Mouse (Mus musculus): ENCODE measurements around the gene Ifitm3. TPM values are rescaled to one million over a fixed set of nuclear protein-coding genes. Genes with fewer than 3 reads are reported as not detected.

Ifitm3 gene
- polyA plus RNA-seq, 1 experiment from 2014 or later = 14.0 TPM

GRCm38 (mm10) chr7:141049326-141049725, 38.8 kb upstream of the Ifitm3 start:
- DNase-seq (ENCODE audit: low spot score, missing footprints) = no peak
- no peaks in the 10 kb centered on the region for H3K9me3 ChIP-seq (ENCODE audit: control insufficient read depth, low read length)
- no peak overlapping the region for H3K27ac ChIP-seq (ENCODE audit: low read depth, low read length)
- H3K4me2 ChIP-seq = no peak overlapping the region
- no peaks in the 10 kb centered on the region for H3K36me3 ChIP-seq (ENCODE audit: control insufficient read depth, insufficient read depth, low read length)
- no peak overlapping the region for H3K4me3 ChIP-seq (ENCODE audit: low read depth, low read length)
- no peak for ATAC-seq (ENCODE audit: low FRiP score)
- H3K27me3 ChIP-seq (ENCODE audit: control insufficient read depth, insufficient read depth, low read length) = no peaks in the 10 kb centered on the region
- WGBS = 80% methylated on average over 2 of the region's 2 CpGs
- no peak overlapping the region for H3K9ac ChIP-seq (ENCODE audit: low read length)
- H3K4me1 ChIP-seq (ENCODE audit: control insufficient read depth, insufficient read depth, low read length) = peaks cover 4% of the 10 kb centered on the region; the same call in 1 of the 2 replicates

DNA sequence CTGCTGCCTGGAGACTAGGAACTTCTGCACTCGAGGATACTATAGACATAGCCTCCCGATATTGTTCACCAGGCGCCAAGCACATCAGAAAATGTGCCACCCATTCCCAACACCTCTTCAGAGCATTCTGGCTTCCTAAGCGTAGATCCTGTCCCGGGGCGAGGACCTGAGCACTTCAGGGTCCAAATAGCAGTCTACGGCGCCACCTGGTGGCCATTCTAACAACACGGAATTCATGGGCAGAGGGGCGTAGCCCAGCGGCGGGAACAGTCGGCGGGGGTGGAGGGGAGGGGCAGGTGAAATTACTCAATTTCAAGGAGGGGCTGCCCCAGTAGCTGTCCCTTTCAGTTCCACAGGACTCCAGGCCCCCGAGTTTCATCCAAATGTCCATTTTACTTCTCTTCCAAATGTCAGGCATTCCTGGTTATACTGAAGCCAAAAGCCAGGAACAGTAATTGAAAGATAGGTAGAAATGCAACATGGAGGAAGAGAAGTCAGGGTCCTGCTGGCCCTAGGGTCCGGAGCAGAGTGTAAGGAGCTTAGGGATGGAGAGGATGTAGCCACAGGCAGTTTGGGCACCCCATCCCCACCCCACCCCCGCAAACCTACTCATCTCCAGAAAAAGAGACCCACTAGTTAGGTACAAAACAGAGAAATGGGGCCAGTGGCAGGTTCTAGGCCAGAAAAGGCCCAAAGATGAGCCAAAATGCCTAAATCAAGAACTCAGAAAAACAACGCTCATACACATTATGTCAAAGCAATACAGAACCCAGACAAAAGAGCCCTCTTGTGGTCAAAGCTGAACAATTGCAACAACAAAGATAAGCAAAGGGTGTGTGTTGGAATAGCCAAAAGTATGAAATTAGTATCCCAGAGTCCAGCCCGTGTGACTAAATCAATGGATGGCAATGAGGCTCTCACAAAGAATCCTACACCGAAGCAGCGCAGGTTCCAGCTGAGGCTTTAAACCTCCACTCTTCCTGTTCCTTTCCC, 38.0 kb upstream of the Ifitm3 start:
- H3K4me2 ChIP-seq = peak overlapping the region; percentile 76
- peak overlapping the region; percentile 29 for H3K4me3 ChIP-seq (ENCODE audit: low read depth, low read length)
- WGBS = 11% methylated on average over 21 of the region's 21 CpGs
- no peaks in the 10 kb centered on the region for H3K9me3 ChIP-seq (ENCODE audit: control insufficient read depth, low read length)
- no peak overlapping the region for H3K27ac ChIP-seq (ENCODE audit: low read depth, low read length)
- ATAC-seq (ENCODE audit: low FRiP score) (peak; percentile 88), DNase-seq (ENCODE audit: low spot score, missing footprints) (peak; percentile 99)
- no peaks in the 10 kb centered on the region for H3K36me3 ChIP-seq (ENCODE audit: control insufficient read depth, insufficient read depth, low read length)
- no peaks in the 10 kb centered on the region for H3K27me3 ChIP-seq (ENCODE audit: control insufficient read depth, insufficient read depth, low read length)
- H3K4me1 ChIP-seq (ENCODE audit: control insufficient read depth, insufficient read depth, low read length) = peaks cover 4% of the 10 kb centered on the region; the same call in 1 of the 2 replicates
- peak overlapping the region; percentile 48 for H3K9ac ChIP-seq (ENCODE audit: low read length)

- H3K36me3 ChIP-seq (ENCODE audit: control insufficient read depth, insufficient read depth, low read length) = no peaks in the 10 kb centered on the region
- H3K4me3 ChIP-seq (ENCODE audit: low read depth, low read length) = peak overlapping the region; percentile 29
- no peaks in the 10 kb centered on the region for H3K27me3 ChIP-seq (ENCODE audit: control insufficient read depth, insufficient read depth, low read length)
- ATAC-seq (ENCODE audit: low FRiP score) (peak; percentile 81), DNase-seq (ENCODE audit: low spot score, missing footprints) (peak; percentile 95)
- peaks cover 4% of the 10 kb centered on the region; the same call in 1 of the 2 replicates for H3K4me1 ChIP-seq (ENCODE audit: control insufficient read depth, insufficient read depth, low read length)
- H3K9ac ChIP-seq (ENCODE audit: low read length) = peak overlapping the region; percentile 48
- peak overlapping the region; percentile 76 for H3K4me2 ChIP-seq
- H3K9me3 ChIP-seq (ENCODE audit: control insufficient read depth, low read length) = no peaks in the 10 kb centered on the region
- 4% methylated on average over 15 of the region's 19 CpGs for WGBS
- H3K27ac ChIP-seq (ENCODE audit: low read depth, low read length) = no peak overlapping the region
Observed at GRCm38 (mm10) chr7:141047581-141048225, 37.1 kb upstream of the Ifitm3 start.

DNA sequence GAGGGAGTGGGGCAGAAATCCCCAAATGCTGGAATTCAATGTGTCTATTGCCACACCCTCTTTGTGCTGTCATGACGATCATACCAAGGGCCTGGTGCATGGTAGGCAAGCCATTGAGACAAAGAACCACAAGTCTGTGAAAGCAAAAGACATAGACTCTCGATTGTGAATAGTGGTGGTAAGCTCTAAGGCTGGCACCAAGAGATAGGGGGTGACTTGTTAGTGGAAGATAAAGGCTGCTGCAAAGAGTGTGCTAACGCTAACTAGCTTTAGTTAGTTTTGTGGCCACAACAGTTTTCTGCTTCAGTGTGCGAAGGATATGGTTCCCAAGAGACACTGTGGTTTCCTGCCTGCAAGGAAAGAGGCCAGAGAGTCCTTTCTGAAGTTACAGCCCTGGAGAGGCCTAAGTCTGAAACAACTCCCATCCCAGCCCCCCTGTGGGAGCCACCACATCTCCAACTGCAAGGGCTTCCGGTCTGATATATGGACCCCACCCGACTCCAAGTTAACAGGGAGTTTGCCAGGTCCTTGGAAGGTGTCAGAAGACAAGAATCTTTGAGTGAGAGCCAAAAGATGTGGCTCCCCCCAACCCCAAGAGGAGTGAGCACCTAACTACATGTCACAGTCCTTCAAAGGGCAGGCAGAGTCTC, 36.5 kb upstream of the Ifitm3 start:
- Histone ChIP-seq H3K4me3 (ENCODE audit: low read depth, low read length) (no peak overlapping the region), H3K27me3 (ENCODE audit: control insufficient read depth, insufficient read depth, low read length) (no peaks in the 10 kb centered on the region), H3K9ac (ENCODE audit: low read length) (no peak overlapping the region), H3K27ac (ENCODE audit: low read depth, low read length) (no peak overlapping the region), H3K4me1 (ENCODE audit: control insufficient read depth, insufficient read depth, low read length) (peaks cover 4% of the 10 kb centered on the region; the same call in 1 of the 2 replicates), H3K4me2 (no peak overlapping the region), H3K9me3 (ENCODE audit: control insufficient read depth, low read length) (no peaks in the 10 kb centered on the region), H3K36me3 (ENCODE audit: control insufficient read depth, insufficient read depth, low read length) (no peaks in the 10 kb centered on the region)
- WGBS = 77% methylated on average over 6 of the region's 6 CpGs
- no peak for ATAC-seq (ENCODE audit: low FRiP score)
- DNase-seq (ENCODE audit: low spot score, missing footprints) = no peak

DNA sequence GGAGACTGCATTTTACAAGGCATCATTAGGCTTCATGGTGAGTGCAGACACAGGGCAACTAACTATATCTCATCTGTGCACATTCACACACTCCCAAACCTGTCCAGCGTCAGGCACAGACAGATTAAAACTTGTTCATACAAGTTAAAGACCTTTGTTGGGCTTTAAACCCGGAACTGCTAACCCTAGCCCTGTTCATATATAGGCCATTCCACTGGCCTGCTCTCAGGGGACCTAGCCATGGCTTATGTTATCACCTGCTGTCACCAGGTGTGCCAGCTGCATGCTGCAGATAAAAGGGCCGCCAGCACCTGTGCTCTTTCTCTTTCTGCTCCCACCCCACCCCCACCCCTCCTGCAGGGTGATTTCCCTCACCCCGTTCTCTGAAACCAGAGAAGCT, 32.0 kb upstream of the Ifitm3 start:
- WGBS = 62% methylated on average over 4 of the region's 4 CpGs
- H3K27me3 ChIP-seq (ENCODE audit: control insufficient read depth, insufficient read depth, low read length) = no peaks in the 10 kb centered on the region
- H3K36me3 ChIP-seq (ENCODE audit: control insufficient read depth, insufficient read depth, low read length) = no peaks in the 10 kb centered on the region
- H3K4me2 ChIP-seq = no peak overlapping the region
- H3K4me1 ChIP-seq (ENCODE audit: control insufficient read depth, insufficient read depth, low read length) = no peaks in the 10 kb centered on the region
- no peak overlapping the region for H3K4me3 ChIP-seq (ENCODE audit: low read depth, low read length)
- no peak overlapping the region for H3K27ac ChIP-seq (ENCODE audit: low read depth, low read length)
- DNase-seq (ENCODE audit: low spot score, missing footprints) (no peak), ATAC-seq (ENCODE audit: low FRiP score) (no peak)
- H3K9me3 ChIP-seq (ENCODE audit: control insufficient read depth, low read length) = no peaks in the 10 kb centered on the region
- H3K9ac ChIP-seq (ENCODE audit: low read length) = no peak overlapping the region

- Histone ChIP-seq H3K27ac (ENCODE audit: low read depth, low read length) (no peak overlapping the region), H3K9ac (ENCODE audit: low read length) (no peak overlapping the region), H3K9me3 (ENCODE audit: control insufficient read depth, low read length) (no peaks in the 10 kb centered on the region), H3K4me1 (ENCODE audit: control insufficient read depth, insufficient read depth, low read length) (no peaks in the 10 kb centered on the region), H3K4me2 (no peak overlapping the region), H3K36me3 (ENCODE audit: control insufficient read depth, insufficient read depth, low read length) (no peaks in the 10 kb centered on the region), H3K4me3 (ENCODE audit: low read depth, low read length) (no peak overlapping the region), H3K27me3 (ENCODE audit: control insufficient read depth, insufficient read depth, low read length) (no peaks in the 10 kb centered on the region)
- WGBS = 46% methylated on average over 5 of the region's 5 CpGs
- ATAC-seq (ENCODE audit: low FRiP score) (no peak), DNase-seq (ENCODE audit: low spot score, missing footprints) (no peak)
Observed at GRCm38 (mm10) chr7:141041661-141042060, 31.1 kb upstream of the Ifitm3 start.

DNA sequence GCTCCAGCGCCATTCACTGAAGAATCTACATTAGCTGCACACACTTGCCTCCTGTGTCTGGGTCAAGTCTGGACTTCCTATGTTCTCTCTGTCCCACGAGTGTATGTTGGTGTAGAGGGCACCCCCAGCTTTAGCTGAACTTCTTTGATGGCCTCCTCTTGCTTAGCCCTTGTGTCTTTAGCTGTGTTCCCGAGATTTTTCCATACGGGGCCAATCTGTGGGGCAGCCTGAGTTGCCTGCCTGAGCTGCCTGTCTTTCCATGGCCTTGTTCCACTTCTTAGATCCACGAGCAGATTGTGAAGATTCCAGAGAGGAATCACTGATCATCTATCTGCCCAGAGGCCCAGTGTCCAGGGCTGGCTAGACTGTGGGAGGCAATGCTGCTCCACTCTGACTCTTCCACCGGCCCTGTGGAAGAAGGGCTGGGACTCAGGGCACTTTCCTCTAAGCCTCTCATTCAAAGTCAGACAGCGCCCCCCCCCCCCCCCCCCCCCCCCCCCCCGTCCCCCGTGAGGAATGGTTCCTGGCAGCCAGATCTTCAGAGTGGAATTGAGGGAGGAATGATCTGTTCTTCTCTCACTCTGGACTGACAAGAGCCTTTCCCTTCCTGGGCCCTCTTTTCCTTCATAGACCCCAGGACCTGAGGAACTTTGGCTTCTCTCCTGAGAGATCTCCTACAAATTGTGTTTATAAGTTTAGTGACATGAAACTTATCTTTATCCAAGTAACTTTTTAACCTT, 30.5 kb upstream of the Ifitm3 start:
- H3K27ac ChIP-seq (ENCODE audit: low read depth, low read length) = no peak overlapping the region; the same call in 1 of the 2 replicates
- no peak overlapping the region for H3K4me2 ChIP-seq
- peak; percentile 42; the same call in 1 of the 2 replicates for ATAC-seq (ENCODE audit: low FRiP score)
- WGBS = 45% methylated on average over 6 of the region's 9 CpGs
- no peaks in the 10 kb centered on the region for H3K27me3 ChIP-seq (ENCODE audit: control insufficient read depth, insufficient read depth, low read length)
- no peak overlapping the region for H3K4me3 ChIP-seq (ENCODE audit: low read depth, low read length)
- H3K36me3 ChIP-seq (ENCODE audit: control insufficient read depth, insufficient read depth, low read length) = no peaks in the 10 kb centered on the region
- H3K4me1 ChIP-seq (ENCODE audit: control insufficient read depth, insufficient read depth, low read length) = no peaks in the 10 kb centered on the region
- H3K9ac ChIP-seq (ENCODE audit: low read length) = no peak overlapping the region
- no peaks in the 10 kb centered on the region for H3K9me3 ChIP-seq (ENCODE audit: control insufficient read depth, low read length)
- DNase-seq (ENCODE audit: low spot score, missing footprints) = peak; percentile 90

DNA sequence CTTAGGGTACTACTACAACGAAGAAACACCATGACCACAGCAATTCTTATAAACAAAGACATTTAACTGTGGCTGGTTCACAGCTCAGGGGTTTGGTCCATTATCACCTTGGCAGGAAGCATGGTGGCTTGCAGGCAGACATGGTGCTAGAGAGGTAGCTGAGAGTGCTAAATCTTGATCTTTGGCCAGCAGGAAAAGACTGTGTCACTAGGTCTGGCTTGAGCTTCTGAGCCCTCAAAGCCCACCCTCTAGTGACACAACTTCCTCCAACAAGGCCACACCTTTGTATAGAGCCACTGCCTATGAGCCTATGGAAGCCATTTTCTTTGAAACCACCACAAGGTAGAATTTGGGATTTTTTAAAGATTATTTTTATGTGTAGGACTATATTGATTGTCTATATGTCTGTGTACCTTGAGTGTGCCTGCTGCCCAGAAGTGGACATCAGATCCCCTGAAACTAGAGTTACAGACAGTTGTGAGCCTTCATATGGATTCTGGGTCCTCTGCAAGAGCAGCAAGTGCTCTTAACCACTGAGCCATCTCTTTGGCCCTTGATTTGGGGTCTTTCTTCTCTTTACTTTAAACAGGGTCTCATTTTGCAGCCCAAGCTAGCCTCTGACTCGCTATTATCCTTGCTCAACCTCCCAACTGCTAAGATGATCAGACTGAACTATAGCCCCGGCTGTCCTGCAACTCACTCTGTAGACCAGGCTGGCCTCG, 29.0 kb upstream of the Ifitm3 start:
- no peak for ATAC-seq (ENCODE audit: low FRiP score)
- H3K9me3 ChIP-seq (ENCODE audit: control insufficient read depth, low read length) = no peaks in the 10 kb centered on the region
- WGBS = 98% methylated on average over 4 of the region's 4 CpGs

More for the DNA sequence above, 29.0 kb upstream of the Ifitm3 start:
- no peak overlapping the region for H3K9ac ChIP-seq (ENCODE audit: low read length)
- H3K27ac ChIP-seq (ENCODE audit: low read depth, low read length) = no peak overlapping the region
- DNase-seq (ENCODE audit: low spot score, missing footprints) = peak; percentile 71
- no peak overlapping the region for H3K4me2 ChIP-seq
- no peaks in the 10 kb centered on the region for H3K36me3 ChIP-seq (ENCODE audit: control insufficient read depth, insufficient read depth, low read length)
- no peaks in the 10 kb centered on the region for H3K27me3 ChIP-seq (ENCODE audit: control insufficient read depth, insufficient read depth, low read length)
- no peaks in the 10 kb centered on the region for H3K4me1 ChIP-seq (ENCODE audit: control insufficient read depth, insufficient read depth, low read length)
- H3K4me3 ChIP-seq (ENCODE audit: low read depth, low read length) = no peak overlapping the region

Measured in midbrain, embryonic 11.5 days (tissue).